Mouse (Mus musculus) kidney, embryonic 15.5 days (tissue): ENCODE data around the gene Dhh. TPM values are rescaled to one million over a fixed set of nuclear protein-coding genes. Genes with fewer than 3 reads are reported as not detected.
"Not testable (repeated sequence)": the region's sequence is repeated elsewhere in the genome, so short reads cannot be mapped to it uniquely, and the experiment has no call there.

Experiments used
- ATAC-seq: fragments of 200-750 bp; cut with Nextera tagmentation; replicated peaks from 2 replicates; pipeline ENCODE4 v1.8.0; 2017; ENCODE audit warnings: moderate TSS enrichment; ENCODE audit not compliant: low FRiP score
- H3K27ac ChIP-seq: fragments of 300-500 bp; sonication (generic); 2 replicates; pipeline ENCODE4 v1.5.1; 2015; ENCODE audit warnings: mild to moderate bottlenecking, inconsistent platforms
- H3K27me3 ChIP-seq: fragments of 300-500 bp; sonication (generic); 2 replicates; pipeline ENCODE4 v1.6.1; 2015; ENCODE audit warnings: inconsistent platforms
- H3K36me3 ChIP-seq: fragments of 300-500 bp; sonication (generic); 2 replicates; pipeline ENCODE4 v1.6.1; 2015; ENCODE audit warnings: inconsistent platforms
- H3K4me1 ChIP-seq: fragments of 300-500 bp; sonication (generic); 2 replicates; pipeline ENCODE4 v1.6.1; 2015; ENCODE audit warnings: inconsistent platforms
- H3K4me2 ChIP-seq: fragments of 300-500 bp; sonication (generic); 2 replicates; pipeline ENCODE4 v1.6.1; 2015; ENCODE audit warnings: moderate library complexity, mild to moderate bottlenecking, inconsistent platforms
- H3K4me3 ChIP-seq: fragments of 300-500 bp; sonication (generic); replicated peaks from 2 replicates; pipeline ENCODE4 v1.5.1; 2015; ENCODE audit warnings: mild to moderate bottlenecking, inconsistent platforms
- H3K9ac ChIP-seq: fragments of 300-500 bp; sonication (generic); 2 replicates; pipeline ENCODE4 v1.6.1; 2015; ENCODE audit warnings: mild to moderate bottlenecking, inconsistent platforms
- H3K9me3 ChIP-seq: fragments of 300-500 bp; sonication (generic); replicated peaks from 2 replicates; pipeline ENCODE4 v1.6.1; 2016; ENCODE audit warnings: inconsistent platforms
- WGBS: fragments of 180-500 bp; shearing (Covaris S2); methylation state at CpG from one replicate; pipeline ENCODE4 v1.1.7; 2015; ENCODE audit warnings: mixed read lengths; 5-methylcytosine and 5-hydroxymethylcytosine counted together
- polyA plus RNA-seq: library from polyadenylated mRNA; unstranded; fragments of >200 nt; fragmentation: Nextera tagmentation; extraction: Ambion mirVana; gene quantifications from 2 replicates; pipeline ENCODE4 v1.2.1, GENCODE M21; 2015

Dhh gene
- polyA plus RNA-seq, 1 experiment from 2014 or later: 2.0 TPM

- WGBS: 11% methylated on average over 13 of the region's 13 CpGs
- Histone ChIP-seq H3K9me3 (no peaks in the 10 kb centered on the region), H3K4me3 (peak overlapping the region; percentile 8; the same call in 1 of the 2 replicates), H3K9ac (no peak overlapping the region), H3K27me3 (no peaks in the 10 kb centered on the region), H3K4me1 (peaks cover 16% of the 10 kb centered on the region), H3K36me3 (peaks cover 12% of the 10 kb centered on the region), H3K4me2 (peak overlapping the region; percentile 30; the same call in 1 of the 2 replicates), H3K27ac (peak overlapping the region; percentile 49)
- ATAC-seq: peak; percentile 72
These were observed 30.4 kb upstream of the Dhh start for GRCm38 (mm10) chr15:98928598-98929240.

- ATAC-seq: no peak
- H3K27me3 ChIP-seq: no peaks in the 10 kb centered on the region
- H3K4me1 ChIP-seq: peaks cover 13% of the 10 kb centered on the region; the same call in 1 of the 2 replicates
- peaks cover 12% of the 10 kb centered on the region for H3K36me3 ChIP-seq
- H3K27ac ChIP-seq: no peak overlapping the region
- no peak overlapping the region for H3K4me3 ChIP-seq
- no peaks in the 10 kb centered on the region for H3K9me3 ChIP-seq
- no peak overlapping the region for H3K4me2 ChIP-seq
- WGBS: 81% methylated on average over 5 of the region's 5 CpGs
- no peak overlapping the region for H3K9ac ChIP-seq
These were observed 29.2 kb upstream of the Dhh start for GRCm38 (mm10) chr15:98927566-98927965.

GRCm38 (mm10) chr15:98924682-98925081 is 26.3 kb upstream of the Dhh start:
- WGBS: 75% methylated on average over 3 of the region's 3 CpGs
- Histone ChIP-seq H3K36me3 (no peaks in the 10 kb centered on the region), H3K4me1 (peaks cover 6% of the 10 kb centered on the region; the same call in 1 of the 2 replicates), H3K9me3 (no peaks in the 10 kb centered on the region), H3K9ac (no peak overlapping the region), H3K27ac (no peak overlapping the region), H3K4me3 (no peak overlapping the region), H3K27me3 (no peaks in the 10 kb centered on the region), H3K4me2 (no peak overlapping the region)
- no peak for ATAC-seq

GRCm38 (mm10) chr15:98923031-98923537 is 24.7 kb upstream of the Dhh start:
- H3K27me3 ChIP-seq: no peaks in the 10 kb centered on the region
- H3K4me2 ChIP-seq: no peak overlapping the region
- no peak overlapping the region for H3K27ac ChIP-seq
- H3K36me3 ChIP-seq: no peaks in the 10 kb centered on the region
- no peak for ATAC-seq
- 87% methylated on average over 2 of the region's 2 CpGs for WGBS
- H3K9ac ChIP-seq: no peak overlapping the region
- H3K4me3 ChIP-seq: no peak overlapping the region
- H3K9me3 ChIP-seq: no peaks in the 10 kb centered on the region
- peaks cover 5% of the 10 kb centered on the region; the same call in 1 of the 2 replicates for H3K4me1 ChIP-seq

GRCm38 (mm10) chr15:98922581-98922980 is 24.2 kb upstream of the Dhh start:
- H3K9ac ChIP-seq: no peak overlapping the region
- 55% methylated on average over 3 of the region's 3 CpGs for WGBS
- ATAC-seq: no peak
- no peak overlapping the region for H3K4me3 ChIP-seq
- H3K4me1 ChIP-seq: peaks cover 5% of the 10 kb centered on the region; the same call in 1 of the 2 replicates
- no peaks in the 10 kb centered on the region for H3K36me3 ChIP-seq
- no peak overlapping the region for H3K4me2 ChIP-seq
- no peaks in the 10 kb centered on the region for H3K9me3 ChIP-seq
- no peaks in the 10 kb centered on the region for H3K27me3 ChIP-seq
- H3K27ac ChIP-seq: no peak overlapping the region

GRCm38 (mm10) chr15:98921510-98921909 is 23.2 kb upstream of the Dhh start:
- 90% methylated on average over 5 of the region's 5 CpGs for WGBS
- Histone ChIP-seq H3K27ac (no peak overlapping the region), H3K4me2 (no peak overlapping the region), H3K27me3 (no peaks in the 10 kb centered on the region), H3K9me3 (no peaks in the 10 kb centered on the region), H3K9ac (no peak overlapping the region), H3K36me3 (no peaks in the 10 kb centered on the region), H3K4me1 (peaks cover 13% of the 10 kb centered on the region), H3K4me3 (no peak overlapping the region)
- no peak for ATAC-seq

- H3K36me3 ChIP-seq, H3K27me3 ChIP-seq, H3K9me3 ChIP-seq, ATAC-seq: not testable (repeated sequence)
- Histone ChIP-seq H3K27ac (peak overlapping the region; percentile 98), H3K4me2 (peak overlapping the region; percentile 90), H3K4me1 (peaks cover 23% of the 10 kb centered on the region), H3K9ac (peak overlapping the region; percentile 79), H3K4me3 (peak overlapping the region; percentile 94)
- 23% methylated on average over 8 of the region's 8 CpGs for WGBS
These were observed 20.2 kb upstream of the Dhh start for GRCm38 (mm10) chr15:98918499-98918895.

GRCm38 (mm10) chr15:98917538-98918498 is 19.5 kb upstream of the Dhh start, which contains the start of gene Lmbr1l:
Gene Lmbr1l, minus strand, starts transcription at chr15:98918231.
- Histone ChIP-seq H3K27ac (peak within 1 kb of the TSS; percentile 98), H3K9me3 (no peaks in the 10 kb centered on the region), H3K27me3 (no peaks in the 10 kb centered on the region), H3K9ac (peak within 1 kb of the TSS; percentile 79), H3K4me2 (peak within 1 kb of the TSS; percentile 90), H3K4me3 (peak within 1 kb of the TSS; percentile 94), H3K36me3 (peaks cover 11% of the 10 kb centered on the region), H3K4me1 (peaks cover 23% of the 10 kb centered on the region)
- peak; percentile 98 for ATAC-seq
- under 1% methylated on average over 76 of the region's 82 CpGs for WGBS

- WGBS: 0% methylated on average over 14 of the region's 14 CpGs
These were observed 18.8 kb upstream of the Dhh start for GRCm38 (mm10) chr15:98917091-98917490.

GRCm38 (mm10) chr15:98916016-98916415 is 17.7 kb upstream of the Dhh start:
- peaks cover 23% of the 10 kb centered on the region for H3K4me1 ChIP-seq
- H3K36me3 ChIP-seq: peaks cover 29% of the 10 kb centered on the region
- no peaks in the 10 kb centered on the region for H3K27me3 ChIP-seq
- WGBS: 75% methylated on average over 4 of the region's 4 CpGs
- no peak for ATAC-seq
- H3K4me3 ChIP-seq: 0 out of 2 replicates have a peak overlapping the region, but pooled peaks have one; percentile 94
- no peaks in the 10 kb centered on the region for H3K9me3 ChIP-seq
- H3K27ac ChIP-seq: no peak overlapping the region
- 0 out of 2 replicates have a peak overlapping the region, but pooled peaks have one; percentile 90 for H3K4me2 ChIP-seq
- no peak overlapping the region for H3K9ac ChIP-seq

More at GRCm38 (mm10) chr15:98917091-98917490, 18.8 kb upstream of the Dhh start:
- no peak for ATAC-seq
- peak overlapping the region; percentile 98 for H3K27ac ChIP-seq
- H3K4me1 ChIP-seq: peaks cover 23% of the 10 kb centered on the region
- H3K9me3 ChIP-seq: no peaks in the 10 kb centered on the region
- peaks cover 18% of the 10 kb centered on the region for H3K36me3 ChIP-seq
- H3K4me2 ChIP-seq: peak overlapping the region; percentile 90
- peak overlapping the region; percentile 94 for H3K4me3 ChIP-seq
- peak overlapping the region; percentile 79 for H3K9ac ChIP-seq
- no peaks in the 10 kb centered on the region for H3K27me3 ChIP-seq

GRCm38 (mm10) chr15:98914903-98915302 is 16.6 kb upstream of the Dhh start:
- Histone ChIP-seq H3K27ac (no peak overlapping the region), H3K4me1 (peaks cover 23% of the 10 kb centered on the region), H3K27me3 (no peaks in the 10 kb centered on the region), H3K9me3 (no peaks in the 10 kb centered on the region), H3K36me3 (peaks cover 40% of the 10 kb centered on the region), H3K4me2 (no peak overlapping the region), H3K9ac (no peak overlapping the region), H3K4me3 (no peak overlapping the region)
- ATAC-seq: no peak
- WGBS: 89% methylated on average over 6 of the region's 6 CpGs
